Mouse (Mus musculus) hindbrain, postnatal 0 days (tissue): ENCODE measurements at regions not wholly inside any gene's neighbourhood (a gene's known extent, or its start where the extent isn't known, plus 50 kb on each side); places are given as distances from the start of the nearest gene placed in this dataset.

Source experiments
- ATAC-seq: fragments of 200-750 bp; cut with Nextera tagmentation; 2 replicates; pipeline ENCODE4 v1.8.0; 2017; ENCODE audit warnings: mild to moderate bottlenecking, moderate TSS enrichment, moderate library complexity
- DNase-seq: peaks from one replicate; pipeline ENCODE4 v3.0.0-alpha.2; 2015; ENCODE audit warnings: low spot score
- H3K27ac ChIP-seq: fragments of 300-500 bp; sonication (generic); 2 replicates; pipeline ENCODE4 v1.5.1; 2014; ENCODE audit warnings: mild to moderate bottlenecking
- H3K27me3 ChIP-seq: fragments of 300-500 bp; sonication (generic); 2 replicates; pipeline ENCODE4 v1.6.1; 2014; ENCODE audit warnings: low read length, mixed read lengths; ENCODE audit not compliant: insufficient read depth
- H3K36me3 ChIP-seq: fragments of 300-500 bp; sonication (generic); 2 replicates; pipeline ENCODE4 v1.6.1; 2014; ENCODE audit warnings: low read length, mixed read lengths; ENCODE audit not compliant: insufficient read depth
- H3K4me1 ChIP-seq: fragments of 300-500 bp; sonication (generic); 2 replicates; pipeline ENCODE4 v1.6.1; 2014; ENCODE audit warnings: antibody characterized with exemption, low read length, mixed read lengths; ENCODE audit not compliant: insufficient read depth
- H3K4me2 ChIP-seq: fragments of 300-500 bp; sonication (generic); 2 replicates; pipeline ENCODE4 v1.6.1; 2014; ENCODE audit warnings: low read depth, mild to moderate bottlenecking, low read length, moderate library complexity, mixed read lengths
- H3K4me3 ChIP-seq: fragments of 300-500 bp; sonication (generic); 2 replicates; pipeline ENCODE4 v1.5.1; 2014; ENCODE audit warnings: low read length
- H3K9ac ChIP-seq: fragments of 300-500 bp; sonication (generic); replicated peaks from 2 replicates; pipeline ENCODE4 v1.6.1; 2014; ENCODE audit warnings: mild to moderate bottlenecking, low read length, moderate library complexity, mixed read lengths
- H3K9me3 ChIP-seq: fragments of 300-500 bp; sonication (generic); 2 replicates; pipeline ENCODE4 v1.6.1; 2016; ENCODE audit warnings: low read length, mixed read lengths
- CTCF ChIP-seq: IDR thresholded peaks from 2 replicates; pipeline ENCODE4 v1.5.1; 2016; ENCODE audit warnings: antibody characterized with exemption, control low read depth, low read depth
- WGBS: fragments of 180-500 bp; shearing (Covaris S2); extraction: QIAGEN DNeasy Blood & Tissue Kit; methylation state at CpG from one replicate; pipeline ENCODE4 v1.1.7; 2014; 5-methylcytosine and 5-hydroxymethylcytosine counted together

- H3K27ac ChIP-seq = no peak overlapping the region
- H3K4me1 ChIP-seq = no peaks in the 10 kb centered on the region
- H3K4me2 ChIP-seq = peak overlapping the region; percentile 14; the same call in 1 of the 2 replicates
- TF ChIP-seq CTCF = peak; percentile 97
- H3K9ac ChIP-seq = no peak overlapping the region
- DNase-seq (peak; percentile 88), ATAC-seq (peak; percentile 91)
- under 1% methylated on average over 6 of the region's 6 CpGs for WGBS
- H3K36me3 ChIP-seq = no peaks in the 10 kb centered on the region
- H3K4me3 ChIP-seq = no peak overlapping the region
- H3K9me3 ChIP-seq = no peaks in the 10 kb centered on the region
- H3K27me3 ChIP-seq = no peaks in the 10 kb centered on the region
These were observed 88.2 kb downstream of the Smim20 start for GRCm38 (mm10) chr5:53355069-53355468.

GRCm38 (mm10) chr5:53357086-53357608 is 90.3 kb downstream of the Smim20 start:
- no peak overlapping the region for H3K4me3 ChIP-seq
- H3K27ac ChIP-seq = no peak overlapping the region
- no peaks in the 10 kb centered on the region for H3K27me3 ChIP-seq
- H3K9me3 ChIP-seq = no peaks in the 10 kb centered on the region
- no peak for ATAC-seq
- WGBS = 73% methylated on average over 7 of the region's 7 CpGs
- no peaks in the 10 kb centered on the region for H3K4me1 ChIP-seq
- H3K4me2 ChIP-seq = no peak overlapping the region
- TF ChIP-seq CTCF = no peak
- no peaks in the 10 kb centered on the region for H3K36me3 ChIP-seq
- no peak overlapping the region for H3K9ac ChIP-seq
- no peak for DNase-seq

GRCm38 (mm10) chr5:53358181-53358580 is 91.3 kb downstream of the Smim20 start:
- Histone ChIP-seq H3K27ac (no peak overlapping the region), H3K27me3 (no peaks in the 10 kb centered on the region), H3K9ac (no peak overlapping the region), H3K4me3 (no peak overlapping the region), H3K4me2 (no peak overlapping the region), H3K4me1 (no peaks in the 10 kb centered on the region), H3K36me3 (no peaks in the 10 kb centered on the region), H3K9me3 (no peaks in the 10 kb centered on the region)
- 69% methylated on average over 4 of the region's 4 CpGs for WGBS
- TF ChIP-seq CTCF = no peak
- ATAC-seq (no peak), DNase-seq (no peak)

- no peak overlapping the region for H3K4me3 ChIP-seq
- no peak overlapping the region for H3K9ac ChIP-seq
- no peak overlapping the region for H3K27ac ChIP-seq
- no peak overlapping the region for H3K4me2 ChIP-seq
- no peak for TF ChIP-seq CTCF
- no peak for ATAC-seq
- no peaks in the 10 kb centered on the region for H3K36me3 ChIP-seq
- 93% methylated on average over 12 of the region's 12 CpGs for WGBS
- no peaks in the 10 kb centered on the region for H3K27me3 ChIP-seq
- 0 out of 2 replicates have a peak, but pooled peaks cover 4% of the 10 kb centered on the region for H3K4me1 ChIP-seq
- no peak for DNase-seq
- no peaks in the 10 kb centered on the region for H3K9me3 ChIP-seq
These were observed 93.0 kb downstream of the Smim20 start for GRCm38 (mm10) chr5:53359887-53360286.

- no peak overlapping the region for H3K4me3 ChIP-seq
- no peak overlapping the region for H3K9ac ChIP-seq
- H3K4me2 ChIP-seq = no peak overlapping the region
- TF ChIP-seq CTCF = no peak
- H3K4me1 ChIP-seq = 0 out of 2 replicates have a peak, but pooled peaks cover 4% of the 10 kb centered on the region
- no peaks in the 10 kb centered on the region for H3K27me3 ChIP-seq
- ATAC-seq (no peak), DNase-seq (no peak)
- no peaks in the 10 kb centered on the region for H3K36me3 ChIP-seq
- WGBS = 86% methylated on average over 6 of the region's 6 CpGs
- H3K9me3 ChIP-seq = no peaks in the 10 kb centered on the region
- H3K27ac ChIP-seq = no peak overlapping the region
These were observed 94.4 kb downstream of the Smim20 start for GRCm38 (mm10) chr5:53361295-53361694.

- Histone ChIP-seq H3K4me3 (no peak overlapping the region), H3K9ac (no peak overlapping the region), H3K27ac (no peak overlapping the region), H3K27me3 (no peaks in the 10 kb centered on the region), H3K36me3 (no peaks in the 10 kb centered on the region), H3K4me1 (0 out of 2 replicates have a peak, but pooled peaks cover 4% of the 10 kb centered on the region), H3K4me2 (no peak overlapping the region), H3K9me3 (no peaks in the 10 kb centered on the region)
- no peak for TF ChIP-seq CTCF
- ATAC-seq = no peak
- no peak for DNase-seq
- WGBS = 65% methylated on average over 8 of the region's 8 CpGs
These were observed 97.0 kb downstream of the Smim20 start for GRCm38 (mm10) chr5:53363898-53364297.

GRCm38 (mm10) chr5:53366882-53367561 is 98.9 kb upstream of the Rbpj start:
- H3K27me3 ChIP-seq = no peaks in the 10 kb centered on the region
- DNase-seq (no peak), ATAC-seq (no peak)
- no peak overlapping the region for H3K4me2 ChIP-seq
- H3K4me1 ChIP-seq = 0 out of 2 replicates have a peak, but pooled peaks cover 4% of the 10 kb centered on the region
- no peak overlapping the region for H3K9ac ChIP-seq
- H3K4me3 ChIP-seq = no peak overlapping the region
- H3K9me3 ChIP-seq = no peaks in the 10 kb centered on the region
- no peaks in the 10 kb centered on the region for H3K36me3 ChIP-seq
- H3K27ac ChIP-seq = no peak overlapping the region
- WGBS = 77% methylated on average over 6 of the region's 6 CpGs
- TF ChIP-seq CTCF = no peak
